Mouse (Mus musculus) lung, postnatal 0 days (tissue): ENCODE measurements at regions not wholly inside any gene's neighbourhood (a gene's known extent, or its start where the extent isn't known, plus 50 kb on each side); places are given as distances from the start of the nearest gene placed in this dataset.

ENCODE experiments used
- CTCF ChIP-seq: IDR thresholded peaks from 2 replicates; pipeline ENCODE4 v1.5.1; 2016; ENCODE audit warnings: antibody characterized with exemption, mild to moderate bottlenecking
- EP300 ChIP-seq: IDR thresholded peaks from 2 replicates; pipeline ENCODE4 v1.6.1; 2016; ENCODE audit warnings: antibody characterized with exemption, mild to moderate bottlenecking, control low read depth

DNA sequence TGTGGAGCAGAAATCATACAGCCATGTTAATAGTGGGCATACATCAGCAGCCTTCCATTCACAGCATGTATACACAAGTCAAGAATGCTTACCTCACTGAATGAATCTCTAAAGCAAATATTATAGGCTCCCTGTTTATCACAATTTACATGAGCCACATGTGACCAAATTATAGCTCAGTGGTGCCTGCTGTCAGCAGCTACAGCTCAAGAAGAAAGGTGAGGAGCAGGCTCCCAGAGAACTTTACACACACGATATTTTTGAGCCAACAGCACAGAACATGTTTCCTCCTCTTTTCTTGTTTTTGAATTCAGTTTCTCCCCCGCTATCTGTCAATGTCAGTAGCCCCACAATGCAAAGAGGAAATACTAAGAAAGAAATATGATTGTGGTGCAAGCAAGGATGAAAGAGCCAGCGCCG, 1605.4 kb downstream of the 4930444P10Rik start:
- TF ChIP-seq CTCF (no peak), EP300 (no peak)
